Mouse (Mus musculus): ENCODE measurements around the gene Tcte2. TPM values are rescaled to one million over a fixed set of nuclear protein-coding genes. Genes with fewer than 3 reads are reported as not detected.

The Tcte2 gene
- total and polyA plus RNA-seq, 3 experiments: 0.17 TPM; not detected in 2

GRCm38 (mm10) chr17:13721372-13721771 lies 40.3 kb downstream of the Tcte2 start:
- in situ Hi-C loops (cut with MboI; ENCODE audit: low pct_ligation_motif_present, low pct_unique_long_range_greater_than_20kb, low sequenced_read_pairs): no loop called here
- Histone ChIP-seq H3K79me2 (replicated peaks; ENCODE audit: control insufficient read depth, extremely low read depth, insufficient read depth, poor library complexity, severe bottlenecking) (no peaks in the 10 kb centered on the region), H3K36me3 (replicated peaks in 1 of 2; ENCODE audit: control insufficient read depth in 1 of 2, insufficient read depth in 1 of 2, low read length in 1 of 2) (no peaks in the 10 kb centered on the region), H3K27ac (ENCODE audit: insufficient read depth, low read depth) (no peak overlapping the region), H3K4me3 (replicated peaks in 1 of 3; ENCODE audit: low read depth in 2 of 3, low read length in 2 of 3, poor library complexity in 1 of 3) (no peak overlapping the region), H3K9ac (ENCODE audit: insufficient read depth, low read depth) (no peak overlapping the region), H3K27me3 (replicated peaks) (no peaks in the 10 kb centered on the region), H3K4me2 (ENCODE audit: insufficient read depth, low read depth, poor library complexity, severe bottlenecking) (no peak overlapping the region), H3K9me3 (replicated peaks; ENCODE audit: low read length) (no peaks in the 10 kb centered on the region), H3K4me1 (ENCODE audit: control insufficient read depth in 1 of 2, insufficient read depth in 2 of 2) (no peaks in the 10 kb centered on the region)
- DNase-seq (ENCODE audit: extremely low read depth): no peak
- dilution Hi-C loops (cut with MboI; ENCODE audit: extremely low pct_ligation_motif_present, extremely low pct_unique_long_range_greater_than_20kb, low sequenced_read_pairs): no loop called here
- TF ChIP-seq USF1 (IDR thresholded peaks at IDR 0.05; ENCODE audit: low read depth, low read length): no peak
- TF ChIP-seq TBP (conservative IDR thresholded peaks at IDR 0.05; ENCODE audit: low read depth, low read length): no peak
- no peak for TF ChIP-seq JUND (conservative IDR thresholded peaks at IDR 0.05; ENCODE audit: low read depth, low read length)
- no peak for TF ChIP-seq SMC3 (IDR thresholded peaks at IDR 0.05; ENCODE audit: low read depth, low read length)
- TF ChIP-seq ETS1 (conservative IDR thresholded peaks at IDR 0.05; ENCODE audit: low read depth, low read length): no peak
- no peak for TF ChIP-seq UBTF (IDR thresholded peaks at IDR 0.05; ENCODE audit: low read depth, low read length)
- no peak for TF ChIP-seq RCOR1 (conservative IDR thresholded peaks at IDR 0.05; ENCODE audit: low read depth, low read length)
- TF ChIP-seq EP300 (IDR thresholded peaks at IDR 0.05; ENCODE audit: low read length): no peak
- TF ChIP-seq HCFC1 (IDR thresholded peaks at IDR 0.05; ENCODE audit: low read depth, low read length): no peak
- TF ChIP-seq MYC (IDR thresholded peaks at IDR 0.05; ENCODE audit: low read depth, low read length): no peak
- TF ChIP-seq ZMIZ1 (IDR thresholded peaks at IDR 0.05; ENCODE audit: low read depth, low read length): no peak
- no peak for TF ChIP-seq ZNF384 (IDR thresholded peaks at IDR 0.05; ENCODE audit: low read depth, low read length)
- no peak for TF ChIP-seq CHD1 (IDR thresholded peaks at IDR 0.05; ENCODE audit: low read depth, low read length)
- no peak for TF ChIP-seq NELFE (IDR thresholded peaks at IDR 0.05; ENCODE audit: low read depth, low read length)
- no peak for TF ChIP-seq E2F4 (IDR thresholded peaks at IDR 0.05; ENCODE audit: insufficient replicate concordance, low read depth, low read length)
- TF ChIP-seq SIN3A (IDR thresholded peaks at IDR 0.05; ENCODE audit: low read length): no peak
- no peak for TF ChIP-seq ZKSCAN1 (IDR thresholded peaks at IDR 0.05; ENCODE audit: borderline replicate concordance, low read depth, low read length)
- TF ChIP-seq TCF12 (IDR thresholded peaks at IDR 0.05; ENCODE audit: low read depth, low read length): no peak

GRCm38 (mm10) chr17:13720187-13720586 lies 41.4 kb downstream of the Tcte2 start:
- Histone ChIP-seq H3K4me2 (ENCODE audit: insufficient read depth, low read depth, poor library complexity, severe bottlenecking) (no peak overlapping the region), H3K27ac (ENCODE audit: insufficient read depth, low read depth) (no peak overlapping the region), H3K79me2 (replicated peaks; ENCODE audit: control insufficient read depth, extremely low read depth, insufficient read depth, poor library complexity, severe bottlenecking) (no peaks in the 10 kb centered on the region), H3K36me3 (replicated peaks in 1 of 2; ENCODE audit: control insufficient read depth in 1 of 2, insufficient read depth in 1 of 2, low read length in 1 of 2) (no peaks in the 10 kb centered on the region), H3K27me3 (replicated peaks) (no peaks in the 10 kb centered on the region), H3K9ac (ENCODE audit: insufficient read depth, low read depth) (no peak overlapping the region), H3K9me3 (replicated peaks; ENCODE audit: low read length) (no peaks in the 10 kb centered on the region), H3K4me3 (replicated peaks in 1 of 3; ENCODE audit: low read depth in 2 of 3, low read length in 2 of 3, poor library complexity in 1 of 3) (no peak overlapping the region), H3K4me1 (ENCODE audit: control insufficient read depth in 1 of 2, insufficient read depth in 2 of 2) (no peaks in the 10 kb centered on the region)
- in situ Hi-C loops (cut with MboI; ENCODE audit: low pct_ligation_motif_present, low pct_unique_long_range_greater_than_20kb, low sequenced_read_pairs) (no loop called here), dilution Hi-C loops (cut with MboI; ENCODE audit: extremely low pct_ligation_motif_present, extremely low pct_unique_long_range_greater_than_20kb, low sequenced_read_pairs) (no loop called here)
- DNase-seq (ENCODE audit: extremely low read depth): no peak
- no peak for TF ChIP-seq KAT2A (IDR thresholded peaks at IDR 0.05; ENCODE audit: insufficient replicate concordance, low read length)
- no peak for TF ChIP-seq CTCF (conservative IDR thresholded peaks at IDR 0.05 in 1 of 2, IDR thresholded peaks at IDR 0.05 in 1 of 2; ENCODE audit: low read depth in 2 of 2, low read length in 2 of 2)
- peak; percentile 88 for TF ChIP-seq MAFK (IDR thresholded peaks at IDR 0.05; ENCODE audit: insufficient replicate concordance, low read length)
- no peak for TF ChIP-seq RCOR1 (conservative IDR thresholded peaks at IDR 0.05; ENCODE audit: low read depth, low read length)
- no peak for TF ChIP-seq IRF4 (IDR thresholded peaks at IDR 0.05; ENCODE audit: low read depth, low read length)
- TF ChIP-seq ZMIZ1 (IDR thresholded peaks at IDR 0.05; ENCODE audit: low read depth, low read length): no peak
- no peak for TF ChIP-seq ZC3H11A (IDR thresholded peaks at IDR 0.05; ENCODE audit: low read depth, low read length)

All from CH12.LX (cell line).